Mouse (Mus musculus) G1E (cell line): ENCODE measurements around the gene Tmem251. TPM values are rescaled to one million over a fixed set of nuclear protein-coding genes. Genes with fewer than 3 reads are reported as not detected.

ENCODE experiments used
- ATAC-seq: 2 replicates; pipeline ENCODE4 v1.8.0; 2016; ENCODE audit warnings: mild to moderate bottlenecking; ENCODE audit not compliant: insufficient number of reproducible peaks, poor library complexity, low FRiP score, severe bottlenecking; ENCODE audit errors: extremely low read depth
- DNase-seq: peaks from one replicate; pipeline ENCODE4 v3.0.0; 2012; ENCODE audit warnings: low spot score
- H3K27me3 ChIP-seq: 2 replicates; pipeline ENCODE4 v1.6.1; 2012; ENCODE audit warnings: mild to moderate bottlenecking, low read length, inconsistent platforms; ENCODE audit not compliant: insufficient read depth
- H3K36me3 ChIP-seq: replicated peaks from 2 replicates; pipeline ENCODE3; 2012; ENCODE audit warnings: mild to moderate bottlenecking, inconsistent platforms
- H3K4me1 ChIP-seq: 2 replicates; pipeline ENCODE4 v1.6.1; 2012; ENCODE audit warnings: low read depth, low read length, inconsistent platforms, mixed read lengths; ENCODE audit not compliant: insufficient read depth
- H3K4me3 ChIP-seq: 2 replicates; pipeline ENCODE4 v1.5.1; 2012; ENCODE audit warnings: low read depth, mild to moderate bottlenecking, inconsistent platforms, low read length, moderate library complexity, mixed read lengths
- H3K9me3 ChIP-seq: replicated peaks from 2 replicates; pipeline ENCODE4 v1.6.1; 2012; ENCODE audit warnings: inconsistent platforms
- CTCF ChIP-seq: IDR thresholded peaks from 2 replicates; pipeline ENCODE4 v1.5.1; 2012; ENCODE audit warnings: low read depth, low read length, inconsistent platforms, mixed read lengths
- GATA1 ChIP-seq: IDR thresholded peaks from 2 replicates; pipeline ENCODE4 v1.6.1; 2012; ENCODE audit warnings: borderline replicate concordance, low read length, inconsistent platforms, mixed read lengths
- GATA2 ChIP-seq: IDR thresholded peaks from 2 replicates; pipeline ENCODE4 v1.6.1; 2012; ENCODE audit warnings: low read depth, low read length, inconsistent platforms, borderline replicate concordance
- POLR2AphosphoS5 ChIP-seq: IDR thresholded peaks from 2 replicates; pipeline ENCODE4 v1.6.1; 2012; ENCODE audit warnings: low read depth, low read length, inconsistent platforms; ENCODE audit not compliant: insufficient replicate concordance
- TAL1 ChIP-seq: conservative IDR thresholded peaks from 2 replicates; pipeline ENCODE4 v1.6.1; 2012; ENCODE audit warnings: low read depth, low read length, inconsistent platforms, mixed read lengths
- polyA plus RNA-seq: library from polyadenylated mRNA; stranded (reverse); fragments of >175 nt; gene quantifications from 2 replicates; pipeline ENCODE4 v1.2.3, GENCODE M21; 2012
- total RNA-seq, 2 experiments: library from RNA; stranded (forward) in 1 of 2; stranded (reverse) in 1 of 2; fragments of 200-1000 nt in 1 of 2; fragments of >200 nt in 1 of 2; fragmentation: Nextera tagmentation in 1 of 2; gene quantifications; 2 replicates each; pipeline ENCODE4 v1.2.3; 2014 to 2017

Gene Tmem251
- total RNA-seq (2014; fragmentation: Nextera tagmentation) (5.1 and 8.8 TPM in 2 replicates), total RNA-seq (2017) (22.6 TPM in 2 replicates), polyA plus RNA-seq (2.3 and 3.2 TPM in 2 replicates)

GRCm38 (mm10) chr12:102743589-102744574, at the start of gene Tmem251, which contains the start of gene Moap1:
Gene Tmem251 (plus strand): TSS chr12:102743762.
Gene Moap1 (minus strand): TSS chr12:102743661.
- ATAC-seq (peak; percentile 82), DNase-seq (peak; percentile 99)

GRCm38 (mm10) chr12:102695369-102696239, 48.0 kb upstream of the Tmem251 start:
- peak; percentile 38; the same call in 1 of the 2 replicates for ATAC-seq
- Histone ChIP-seq H3K36me3 (peaks cover 3% of the 10 kb centered on the region), H3K4me1 (peaks cover 23% of the 10 kb centered on the region), H3K9me3 (no peaks in the 10 kb centered on the region), H3K27me3 (peaks cover 9% of the 10 kb centered on the region; the same call in 1 of the 2 replicates), H3K4me3 (peak overlapping the region; percentile 11; the same call in 1 of the 2 replicates)
- TF ChIP-seq POLR2AphosphoS5: no peak
- TF ChIP-seq CTCF: no peak
- no peak for TF ChIP-seq TAL1
- no peak for TF ChIP-seq GATA2
- TF ChIP-seq GATA1: no peak
- DNase-seq: no peak

More at GRCm38 (mm10) chr12:102743589-102744574, at the start of gene Tmem251, which contains the start of gene Moap1:
- peak within 1 kb of the TSS; percentile 78 for H3K4me3 ChIP-seq
- H3K9me3 ChIP-seq: no peaks in the 10 kb centered on the region
- peaks cover 70% of the 10 kb centered on the region for H3K36me3 ChIP-seq
- peaks cover 51% of the 10 kb centered on the region for H3K4me1 ChIP-seq
- no peak for TF ChIP-seq GATA2
- no peak for TF ChIP-seq TAL1
- no peak for TF ChIP-seq POLR2AphosphoS5
- TF ChIP-seq CTCF: no peak
- no peak for TF ChIP-seq GATA1
- H3K27me3 ChIP-seq: no peaks in the 10 kb centered on the region

GRCm38 (mm10) chr12:102696635-102697354, 46.8 kb upstream of the Tmem251 start:
- no peaks in the 10 kb centered on the region for H3K9me3 ChIP-seq
- TF ChIP-seq TAL1: no peak
- TF ChIP-seq GATA1: no peak
- TF ChIP-seq GATA2: no peak
- TF ChIP-seq CTCF: no peak
- no peak for TF ChIP-seq POLR2AphosphoS5
- no peak for DNase-seq
- peaks cover 3% of the 10 kb centered on the region for H3K36me3 ChIP-seq
- no peak for ATAC-seq
- peaks cover 8% of the 10 kb centered on the region; the same call in 1 of the 2 replicates for H3K27me3 ChIP-seq
- H3K4me3 ChIP-seq: no peak overlapping the region
- peaks cover 23% of the 10 kb centered on the region for H3K4me1 ChIP-seq

GRCm38 (mm10) chr12:102697381-102697780, 46.2 kb upstream of the Tmem251 start:
- H3K36me3 ChIP-seq: peaks cover 3% of the 10 kb centered on the region
- DNase-seq (no peak), ATAC-seq (no peak)
- peaks cover 8% of the 10 kb centered on the region; the same call in 1 of the 2 replicates for H3K27me3 ChIP-seq
- peaks cover 27% of the 10 kb centered on the region for H3K4me1 ChIP-seq
- H3K9me3 ChIP-seq: no peaks in the 10 kb centered on the region
- H3K4me3 ChIP-seq: no peak overlapping the region
- TF ChIP-seq GATA2 (no peak), POLR2AphosphoS5 (no peak)

- Histone ChIP-seq H3K27me3 (peaks cover 8% of the 10 kb centered on the region; the same call in 1 of the 2 replicates), H3K4me3 (no peak overlapping the region; the same call in 1 of the 2 replicates), H3K36me3 (peaks cover 3% of the 10 kb centered on the region), H3K4me1 (peaks cover 36% of the 10 kb centered on the region), H3K9me3 (no peaks in the 10 kb centered on the region)
- TF ChIP-seq CTCF: no peak
- TF ChIP-seq GATA1: no peak
- TF ChIP-seq GATA2: no peak
- TF ChIP-seq POLR2AphosphoS5: no peak
- DNase-seq (peak; percentile 48), ATAC-seq (peak; percentile 25; the same call in 1 of the 2 replicates)
Measured at GRCm38 (mm10) chr12:102698089-102698684, 45.4 kb upstream of the Tmem251 start.
